Mouse (Mus musculus) erythroblast, embryonic 14.5 days (primary cell): ENCODE results near the gene Gpt2.

Source experiments
- GATA1 ChIP-seq: IDR thresholded peaks from 2 replicates; pipeline ENCODE4 v1.6.1; 2012; ENCODE audit warnings: low read length, inconsistent platforms, mixed read lengths
- TAL1 ChIP-seq: IDR thresholded peaks from 3 replicates; pipeline ENCODE4 v1.6.1; 2012; ENCODE audit warnings: low read length, inconsistent platforms, mixed read lengths

DNA sequence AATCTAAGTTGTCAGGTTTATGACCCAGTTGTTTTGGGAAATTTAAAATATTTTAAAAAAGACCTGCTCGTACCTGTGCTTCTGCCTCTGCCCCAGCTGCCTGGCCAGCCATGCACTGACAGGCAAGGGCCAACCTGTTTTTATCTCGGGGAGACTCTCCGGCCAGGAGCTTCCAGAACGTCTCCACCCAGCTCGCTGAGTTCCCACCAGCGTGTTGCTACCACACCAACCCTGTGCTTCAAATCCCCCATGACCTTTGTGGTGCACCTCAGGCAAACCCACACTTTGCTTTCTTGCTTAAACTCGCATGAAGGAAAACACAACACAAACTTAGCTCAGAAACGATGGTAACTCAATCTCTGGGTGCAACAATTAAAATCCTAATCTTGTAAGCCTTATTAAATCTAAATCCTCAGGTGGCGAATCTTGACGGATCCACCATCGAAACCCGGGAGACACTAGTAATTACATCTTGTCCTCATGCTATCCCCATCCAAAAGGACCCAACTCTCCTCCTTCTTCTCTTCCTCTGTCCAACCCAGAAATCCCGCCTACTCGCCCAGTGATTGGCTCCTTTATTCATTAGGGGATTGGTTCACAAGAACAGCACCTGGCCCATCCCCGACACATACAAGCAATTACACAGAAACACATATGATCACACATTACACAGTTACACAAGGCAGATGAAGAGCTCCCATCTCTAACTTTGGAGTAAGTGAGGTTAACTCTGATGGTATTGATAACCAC is 46.3 kb upstream of the Gpt2 start:
- TF ChIP-seq TAL1 (no peak), GATA1 (no peak)
